Mouse (Mus musculus): ENCODE results near the gene Col8a2.

Gene Col8a2

GRCm38 (mm10) chr4:126331751-126332150, 45.2 kb downstream of the Col8a2 start:
- DNase-seq (ENCODE audit: low read depth, low spot score), result no peak

- no peak for DNase-seq (ENCODE audit: low read depth, low spot score)
Observed at GRCm38 (mm10) chr4:126332358-126332757, 45.8 kb downstream of the Col8a2 start.

DNA sequence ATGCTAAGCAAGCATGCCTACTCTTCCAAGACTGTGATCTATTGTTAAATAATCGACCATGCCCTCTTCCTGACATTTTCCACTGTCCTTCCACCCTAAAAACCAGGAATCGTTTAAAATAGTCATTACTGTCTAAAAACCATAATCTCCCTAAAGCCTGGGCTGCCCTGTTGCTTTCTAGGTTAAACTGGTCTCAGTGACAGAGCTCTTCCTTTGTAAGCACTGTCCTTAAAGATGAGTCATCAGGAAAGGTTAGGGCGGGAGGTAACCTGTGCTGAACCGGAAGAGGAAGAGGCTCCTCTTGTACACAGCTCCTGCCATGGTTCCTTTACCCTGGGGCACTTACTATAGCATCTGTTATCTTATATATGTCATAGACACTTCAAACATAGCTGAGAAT, 52.9 kb downstream of the Col8a2 start:
- DNase-seq (ENCODE audit: low read depth, low spot score), result no peak

- DNase-seq (ENCODE audit: low read depth, low spot score), result no peak
Observed at GRCm38 (mm10) chr4:126343451-126343850, 56.9 kb downstream of the Col8a2 start.

- no peak for DNase-seq (ENCODE audit: low read depth, low spot score)
Observed at GRCm38 (mm10) chr4:126360069-126360468, 73.5 kb downstream of the Col8a2 start.
